Mouse (Mus musculus): ENCODE results near the gene Upf2. TPM values are rescaled to one million over a fixed set of nuclear protein-coding genes. Genes with fewer than 3 reads are reported as not detected.
"Not testable (repeated sequence)": the region's sequence is repeated elsewhere in the genome, so short reads cannot be mapped to it uniquely, and the experiment has no call there.

The Upf2 gene
- total RNA-seq, 4 experiments from 2014 or later: 32.6 to 52.1 (median 41.1) TPM

DNA sequence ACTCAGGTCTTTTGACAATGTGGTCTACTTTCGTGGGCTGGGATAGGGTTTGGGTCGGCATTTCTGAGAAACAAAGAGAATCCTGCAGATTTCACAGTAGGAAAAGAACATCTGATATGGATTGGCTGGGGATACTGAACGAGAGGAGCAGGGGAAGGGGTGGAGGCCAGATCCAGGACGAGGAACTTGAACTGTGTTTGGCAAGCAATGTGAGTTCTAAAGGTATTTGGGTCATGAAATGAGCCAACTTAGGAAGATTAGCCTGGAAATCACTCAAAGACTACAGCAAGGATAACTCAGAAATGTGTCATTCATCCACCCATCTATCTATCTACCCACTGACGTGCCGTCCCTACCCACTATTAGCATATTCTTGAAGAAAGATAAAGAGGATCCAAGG is 116.1 kb downstream of the Upf2 start:
- DNase-seq (ENCODE audit: low spot score in 2 of 2): no peak

- DNase-seq (ENCODE audit: low spot score in 2 of 2): no peak
Observed at GRCm38 (mm10) chr2:6070925-6071324, 119.7 kb downstream of the Upf2 start.

GRCm38 (mm10) chr2:6071598-6072440 is 120.5 kb downstream of the Upf2 start:
- DNase-seq (ENCODE audit: low spot score in 2 of 2): no peak

DNA sequence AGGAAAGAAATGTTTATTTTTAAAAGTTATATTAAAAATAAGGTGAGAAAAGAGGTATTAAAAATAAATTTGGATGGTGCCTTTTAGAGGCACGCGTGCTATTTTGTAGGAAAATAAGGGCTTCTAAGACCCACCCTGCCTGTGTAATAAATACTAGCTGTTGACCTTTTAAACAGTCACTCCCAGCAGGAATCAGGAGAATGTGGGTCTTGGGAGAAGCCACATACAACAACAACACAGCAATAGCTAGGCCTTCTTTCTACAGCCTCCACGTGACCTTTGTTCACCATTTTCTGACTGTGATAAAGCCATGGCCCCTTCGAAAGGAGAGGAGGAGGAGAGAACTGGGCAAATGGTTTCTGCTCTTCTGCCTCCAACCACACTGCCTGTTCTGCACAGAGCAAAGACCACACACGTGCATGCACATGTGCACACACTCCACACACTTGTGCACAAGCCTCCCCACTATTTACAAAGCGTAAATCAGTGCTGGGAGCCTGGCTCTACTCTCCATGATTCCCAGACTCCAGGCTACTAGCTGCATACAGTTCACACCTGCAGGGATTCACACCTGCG is 121.5 kb downstream of the Upf2 start:
- DNase-seq (ENCODE audit: low spot score in 2 of 2): no peak

- DNase-seq (ENCODE audit: low spot score in 2 of 2): no peak
Observed at GRCm38 (mm10) chr2:6074891-6075529, 123.7 kb downstream of the Upf2 start.

GRCm38 (mm10) chr2:6075530-6075896 is 124.2 kb downstream of the Upf2 start:
- no peak for DNase-seq (ENCODE audit: low spot score in 2 of 2)

GRCm38 (mm10) chr2:6080037-6080436 is 128.8 kb downstream of the Upf2 start:
- DNase-seq (ENCODE audit: low spot score in 2 of 2): no peak

GRCm38 (mm10) chr2:6081108-6081507 is 129.8 kb downstream of the Upf2 start:
- no peak for DNase-seq (ENCODE audit: low spot score in 2 of 2)

GRCm38 (mm10) chr2:6082615-6083014 is 131.3 kb downstream of the Upf2 start:
- DNase-seq (ENCODE audit: low spot score in 2 of 2): no peak

- DNase-seq (ENCODE audit: low spot score in 2 of 2): no peak
Observed at GRCm38 (mm10) chr2:6083696-6084095, 132.4 kb downstream of the Upf2 start.

- no peak for DNase-seq (ENCODE audit: low spot score in 2 of 2)
Observed at GRCm38 (mm10) chr2:6085622-6086530, 134.6 kb downstream of the Upf2 start.

DNA sequence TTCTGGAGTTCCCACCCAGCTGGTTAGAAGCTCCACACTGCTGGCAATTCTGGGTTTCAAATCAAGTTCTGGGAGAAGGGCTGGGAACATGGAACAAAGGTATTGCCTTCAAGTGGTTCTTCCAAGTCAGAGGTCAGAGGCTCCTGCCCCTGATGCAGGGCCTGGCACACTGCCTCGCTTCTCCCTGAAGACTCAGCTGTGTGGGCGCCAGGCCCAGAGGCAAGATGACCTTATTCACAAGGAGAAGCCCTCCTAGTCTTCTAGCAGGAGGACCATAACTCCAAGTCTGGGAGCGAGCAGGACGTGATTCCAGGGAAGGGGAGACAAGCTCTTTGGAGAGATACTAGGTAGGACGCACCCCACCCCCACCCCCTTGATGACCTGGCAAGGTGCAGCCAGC is 135.9 kb downstream of the Upf2 start:
- no peak for DNase-seq (ENCODE audit: low spot score in 2 of 2)

DNA sequence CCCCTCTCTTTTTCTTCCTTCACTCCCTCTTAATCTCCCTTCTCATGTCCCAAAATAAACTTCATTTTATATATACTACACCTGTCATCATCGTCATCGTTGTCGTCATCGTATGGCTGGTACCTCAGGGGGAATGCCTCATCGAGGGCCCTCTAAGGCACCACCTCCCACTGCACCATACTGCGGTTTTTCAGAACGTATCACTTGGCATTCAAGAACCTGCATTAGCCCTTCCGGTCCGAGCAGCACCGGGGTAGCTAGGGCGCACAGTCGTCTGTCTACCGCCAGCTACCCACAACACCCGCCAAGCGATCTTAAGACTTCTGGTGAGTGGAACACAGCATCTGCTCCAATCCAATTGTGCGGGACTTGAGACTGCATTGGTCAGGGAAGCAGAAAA is 138.7 kb downstream of the Upf2 start:
- not testable (repeated sequence) for DNase-seq (ENCODE audit: low spot score in 2 of 2)

GRCm38 (mm10) chr2:6097113-6097716 is 145.9 kb downstream of the Upf2 start:
- DNase-seq (ENCODE audit: low spot score in 2 of 2): no peak

- no peak for DNase-seq (ENCODE audit: low spot score in 2 of 2)
Observed at GRCm38 (mm10) chr2:6098924-6099323, 147.7 kb downstream of the Upf2 start.

GRCm38 (mm10) chr2:6099443-6099842 is 148.2 kb downstream of the Upf2 start:
- DNase-seq (ENCODE audit: low spot score in 2 of 2): no peak

GRCm38 (mm10) chr2:6100027-6100749 is 148.9 kb downstream of the Upf2 start:
- no peak for DNase-seq (ENCODE audit: low spot score in 2 of 2)

GRCm38 (mm10) chr2:6100755-6101154 is 149.5 kb downstream of the Upf2 start:
- DNase-seq (ENCODE audit: low spot score in 2 of 2): no peak

GRCm38 (mm10) chr2:6105437-6105836 is 154.2 kb downstream of the Upf2 start:
- DNase-seq (ENCODE audit: low spot score in 2 of 2): no peak

All from layer of hippocampus, adult 8-10 months (tissue).